Mouse (Mus musculus): Measurements from ENCODE around the gene Nos3. TPM values are rescaled to one million over a fixed set of nuclear protein-coding genes. Genes with fewer than 3 reads are reported as not detected.

Nos3 gene
- polyA plus RNA-seq, 1 experiment from 2014 or later, result 34.0 TPM

DNA sequence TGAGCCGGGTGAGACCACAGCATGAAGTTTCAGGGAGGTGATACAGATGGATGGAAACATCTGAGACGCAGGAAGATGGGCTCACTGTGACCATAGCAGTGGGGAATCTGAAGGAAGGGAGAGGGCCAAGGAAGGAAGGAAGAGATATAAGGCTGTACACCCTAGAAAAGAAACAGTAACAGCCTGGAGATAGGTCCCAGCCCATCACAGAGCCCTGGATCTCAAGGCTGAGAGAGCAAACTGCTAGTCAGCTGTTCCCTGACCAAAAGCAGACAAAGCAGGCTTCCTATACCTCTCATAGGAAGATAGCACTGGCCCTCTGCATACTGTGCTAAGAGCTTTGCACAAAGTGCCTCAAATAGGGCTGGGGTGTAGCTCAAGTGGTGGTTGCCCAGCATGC, 14.1 kb downstream of the Nos3 start:
- H3K4me2 ChIP-seq, result no peak overlapping the region
- no peak overlapping the region for H3K4me3 ChIP-seq
- H3K4me1 ChIP-seq, result peaks cover 39% of the 10 kb centered on the region
- H3K27me3 ChIP-seq (replicated peaks), result no peaks in the 10 kb centered on the region
- 63% methylated on average over 2 of the region's 2 CpGs for WGBS
- H3K36me3 ChIP-seq, result 0 out of 2 replicates have a peak, but pooled peaks cover 4% of the 10 kb centered on the region
- H3K9ac ChIP-seq, result no peak overlapping the region
- no peak overlapping the region for H3K27ac ChIP-seq (replicated peaks)
- H3K9me3 ChIP-seq, result no peaks in the 10 kb centered on the region
- ATAC-seq (ENCODE audit: extremely low read depth, insufficient number of reproducible peaks, low FRiP score, low TSS enrichment), result no peak

DNA sequence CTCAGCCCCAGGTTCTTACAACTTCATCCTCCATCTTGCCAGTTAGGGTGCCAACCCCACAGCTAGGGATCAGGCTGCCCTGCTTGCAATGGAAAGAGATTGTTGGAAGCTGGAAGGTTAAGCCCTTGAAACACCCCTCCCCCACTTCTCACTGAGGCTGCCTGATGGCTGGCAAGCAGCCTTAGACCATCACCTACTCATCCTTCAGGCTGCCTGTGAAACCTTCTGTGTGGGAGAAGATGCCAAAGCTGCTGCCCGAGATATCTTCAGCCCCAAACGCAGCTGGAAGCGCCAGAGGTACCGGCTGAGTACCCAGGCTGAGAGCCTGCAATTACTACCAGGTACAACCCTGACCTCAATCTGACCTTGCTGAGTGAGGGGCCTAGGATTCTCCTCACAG, 14.9 kb downstream of the Nos3 start:
- Histone ChIP-seq H3K36me3 (0 out of 2 replicates have a peak, but pooled peaks cover 4% of the 10 kb centered on the region), H3K27ac (replicated peaks) (no peak overlapping the region), H3K4me2 (no peak overlapping the region), H3K4me3 (no peak overlapping the region), H3K9me3 (no peaks in the 10 kb centered on the region), H3K4me1 (peaks cover 41% of the 10 kb centered on the region), H3K9ac (0 out of 2 replicates have a peak overlapping the region, but pooled peaks have one; percentile 25), H3K27me3 (replicated peaks) (no peaks in the 10 kb centered on the region)
- no peak for ATAC-seq (ENCODE audit: extremely low read depth, insufficient number of reproducible peaks, low FRiP score, low TSS enrichment)
- WGBS, result 57% methylated on average over 4 of the region's 4 CpGs

DNA sequence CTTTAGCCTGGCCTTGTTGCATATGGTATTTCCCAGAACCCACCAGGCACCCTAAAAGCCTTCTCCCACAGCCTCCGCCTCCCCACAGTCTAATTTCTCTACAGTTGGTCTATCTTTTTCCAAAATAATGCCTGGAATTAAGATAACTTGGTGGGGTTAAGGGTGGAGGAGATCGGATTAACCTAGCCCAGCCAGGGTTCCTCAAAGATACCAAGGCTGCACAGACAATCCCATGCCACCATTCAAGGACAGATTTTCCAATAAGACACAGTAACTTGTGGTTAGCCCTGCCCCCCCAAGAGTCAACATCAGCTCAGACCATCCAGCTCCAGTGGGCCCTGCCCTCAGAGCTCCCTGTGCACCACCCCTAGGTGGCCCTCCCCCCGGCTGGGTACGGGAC, 15.9 kb downstream of the Nos3 start:
- ATAC-seq (ENCODE audit: extremely low read depth, insufficient number of reproducible peaks, low FRiP score, low TSS enrichment), result no peak
- Histone ChIP-seq H3K9ac (no peak overlapping the region), H3K27me3 (replicated peaks) (peaks cover 4% of the 10 kb centered on the region), H3K4me3 (no peak overlapping the region), H3K9me3 (no peaks in the 10 kb centered on the region), H3K27ac (replicated peaks) (no peak overlapping the region), H3K4me2 (no peak overlapping the region), H3K36me3 (0 out of 2 replicates have a peak, but pooled peaks cover 4% of the 10 kb centered on the region), H3K4me1 (peaks cover 40% of the 10 kb centered on the region)
- 88% methylated on average over 4 of the region's 4 CpGs for WGBS

DNA sequence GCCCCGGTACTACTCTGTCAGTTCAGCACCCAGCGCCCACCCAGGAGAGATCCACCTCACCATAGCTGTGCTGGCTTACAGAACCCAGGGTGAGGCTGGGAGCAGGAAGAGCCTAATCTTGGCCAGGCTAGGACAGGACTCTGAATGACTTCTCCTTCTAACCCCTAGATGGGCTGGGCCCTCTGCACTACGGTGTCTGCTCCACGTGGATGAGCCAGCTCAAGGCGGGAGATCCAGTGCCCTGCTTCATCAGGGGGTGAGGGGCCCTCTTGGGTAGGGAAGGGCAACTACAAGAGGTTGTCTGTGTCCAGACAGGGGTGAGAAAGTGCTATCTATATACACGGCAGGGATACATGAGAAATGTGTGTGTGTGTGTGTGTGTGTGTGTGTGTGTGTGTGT, 16.9 kb downstream of the Nos3 start:
- 64% methylated on average over 6 of the region's 6 CpGs for WGBS
- Histone ChIP-seq H3K4me3 (no peak overlapping the region), H3K4me2 (no peak overlapping the region), H3K27me3 (replicated peaks) (peaks cover 14% of the 10 kb centered on the region), H3K27ac (replicated peaks) (no peak overlapping the region), H3K36me3 (0 out of 2 replicates have a peak, but pooled peaks cover 4% of the 10 kb centered on the region), H3K9ac (no peak overlapping the region), H3K4me1 (peaks cover 44% of the 10 kb centered on the region), H3K9me3 (no peaks in the 10 kb centered on the region)
- ATAC-seq (ENCODE audit: extremely low read depth, insufficient number of reproducible peaks, low FRiP score, low TSS enrichment), result no peak

DNA sequence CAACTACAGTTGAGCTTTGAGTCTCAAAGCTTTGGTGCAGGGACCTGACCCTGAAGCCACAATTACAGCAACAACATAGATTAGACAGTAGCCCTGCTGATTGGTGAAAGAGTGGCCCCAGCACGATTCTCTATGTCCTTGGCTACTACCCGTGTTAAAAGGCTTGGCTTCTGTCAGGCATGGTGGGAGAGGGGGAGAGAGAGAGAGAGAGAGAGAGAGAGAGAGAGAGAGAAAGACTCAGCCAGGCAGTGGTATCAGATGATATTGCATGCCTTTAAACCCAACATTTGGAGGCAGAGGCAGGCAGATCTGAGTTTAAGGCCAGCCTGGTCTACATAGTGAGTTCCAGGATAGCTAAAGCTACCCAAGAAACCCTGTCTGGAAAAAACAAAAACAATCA, 17.4 kb downstream of the Nos3 start:
- Histone ChIP-seq H3K9me3 (no peaks in the 10 kb centered on the region), H3K9ac (no peak overlapping the region), H3K27ac (replicated peaks) (no peak overlapping the region), H3K4me2 (no peak overlapping the region), H3K4me1 (peaks cover 48% of the 10 kb centered on the region), H3K27me3 (replicated peaks) (peaks cover 19% of the 10 kb centered on the region), H3K4me3 (no peak overlapping the region), H3K36me3 (0 out of 2 replicates have a peak, but pooled peaks cover 4% of the 10 kb centered on the region)
- WGBS, result 49% methylated on average over 2 of the region's 2 CpGs
- ATAC-seq (ENCODE audit: extremely low read depth, insufficient number of reproducible peaks, low FRiP score, low TSS enrichment), result no peak

DNA sequence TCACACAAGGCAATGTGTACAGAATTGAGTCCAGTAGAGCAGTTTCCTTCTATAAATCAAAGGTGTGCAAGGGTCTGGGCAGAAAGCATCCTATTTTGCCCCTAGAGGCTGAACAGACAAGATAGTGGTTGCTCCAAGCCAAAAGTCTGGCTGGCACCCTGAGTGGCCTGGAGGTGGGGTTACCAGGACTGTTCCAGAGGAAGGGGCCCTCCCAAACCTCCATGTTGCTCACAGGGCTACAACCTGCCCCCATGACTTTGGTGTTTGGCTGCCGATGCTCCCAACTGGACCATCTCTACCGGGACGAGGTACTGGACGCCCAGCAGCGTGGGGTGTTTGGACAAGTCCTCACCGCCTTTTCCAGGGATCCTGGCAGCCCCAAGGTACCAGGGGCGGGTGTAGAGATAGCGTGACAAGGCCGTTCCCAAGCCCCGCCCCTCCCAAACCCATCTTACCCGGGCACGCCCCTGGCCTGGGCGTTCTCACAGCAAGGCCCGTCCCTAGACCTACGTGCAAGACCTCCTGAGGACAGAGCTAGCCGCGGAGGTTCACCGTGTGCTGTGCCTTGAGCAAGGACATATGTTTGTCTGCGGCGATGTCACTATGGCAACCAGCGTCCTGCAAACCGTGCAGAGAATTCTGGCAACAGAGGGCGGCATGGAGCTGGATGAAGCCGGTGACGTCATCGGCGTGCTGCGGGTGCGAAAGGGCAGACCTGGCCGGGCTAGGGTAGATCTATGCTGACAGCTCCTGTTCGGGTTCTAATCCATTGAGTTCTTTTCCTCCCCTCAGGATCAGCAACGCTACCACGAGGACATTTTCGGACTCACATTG, 18.6 kb downstream of the Nos3 start:
- Histone ChIP-seq H3K9me3 (no peaks in the 10 kb centered on the region), H3K27me3 (replicated peaks) (peaks cover 30% of the 10 kb centered on the region), H3K9ac (peak overlapping the region; percentile 81), H3K36me3 (0 out of 2 replicates have a peak, but pooled peaks cover 4% of the 10 kb centered on the region), H3K27ac (replicated peaks) (peak overlapping the region; percentile 73), H3K4me3 (peak overlapping the region; percentile 56), H3K4me1 (peaks cover 61% of the 10 kb centered on the region), H3K4me2 (peak overlapping the region; percentile 76)
- 2% methylated on average over 34 of the region's 34 CpGs for WGBS
- peak; percentile 74 for ATAC-seq (ENCODE audit: extremely low read depth, insufficient number of reproducible peaks, low FRiP score, low TSS enrichment)

DNA sequence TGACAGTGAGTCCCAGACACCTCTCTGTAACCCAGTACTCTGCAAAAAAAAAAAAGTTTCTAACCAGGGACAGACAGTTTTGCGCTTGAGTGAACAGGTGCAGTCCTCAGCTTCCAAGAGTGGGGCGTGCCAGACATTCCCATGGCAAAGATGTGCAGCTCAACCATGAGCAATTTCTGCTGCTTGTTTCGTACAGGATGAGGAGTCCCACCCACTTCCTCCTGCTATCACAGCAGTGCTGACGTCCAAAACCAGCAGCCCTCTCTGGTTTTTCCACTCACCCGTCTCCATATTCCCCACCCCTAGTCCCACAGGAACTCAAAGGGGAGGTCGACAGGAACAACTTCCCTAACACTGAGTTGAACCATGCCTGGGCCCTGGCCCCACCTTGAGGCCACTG, 19.8 kb downstream of the Nos3 start:
- peaks cover 39% of the 10 kb centered on the region for H3K27me3 ChIP-seq (replicated peaks)
- H3K9me3 ChIP-seq, result no peaks in the 10 kb centered on the region
- peak overlapping the region; percentile 73 for H3K27ac ChIP-seq (replicated peaks)
- H3K4me3 ChIP-seq, result no peak overlapping the region
- peak overlapping the region; percentile 76; the same call in 1 of the 2 replicates for H3K4me2 ChIP-seq
- H3K36me3 ChIP-seq, result 0 out of 2 replicates have a peak, but pooled peaks cover 4% of the 10 kb centered on the region
- 45% methylated on average over 6 of the region's 6 CpGs for WGBS
- peaks cover 66% of the 10 kb centered on the region for H3K4me1 ChIP-seq
- peak overlapping the region; percentile 81; the same call in 1 of the 2 replicates for H3K9ac ChIP-seq
- no peak for ATAC-seq (ENCODE audit: extremely low read depth, insufficient number of reproducible peaks, low FRiP score, low TSS enrichment)

DNA sequence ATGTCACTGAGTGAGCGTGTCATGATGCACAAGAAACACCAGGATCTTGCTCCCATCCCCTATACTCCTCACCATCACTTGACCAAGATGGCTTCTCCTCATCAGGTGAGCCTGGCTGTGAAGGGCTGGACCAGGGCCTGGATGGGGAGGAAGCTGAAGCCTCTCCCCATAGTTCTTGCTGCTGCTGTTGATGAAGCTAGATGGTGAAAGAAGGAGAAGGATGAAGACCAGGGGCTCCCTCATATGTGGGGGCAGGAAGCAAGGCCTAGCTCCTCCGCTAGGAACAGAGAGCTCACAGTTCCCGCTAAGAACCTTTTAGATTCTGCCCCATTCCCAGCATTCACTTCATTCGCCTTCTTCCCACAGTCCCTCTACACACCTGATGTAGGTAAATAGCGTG, 20.8 kb downstream of the Nos3 start:
- H3K36me3 ChIP-seq, result 0 out of 2 replicates have a peak, but pooled peaks cover 4% of the 10 kb centered on the region
- ATAC-seq (ENCODE audit: extremely low read depth, insufficient number of reproducible peaks, low FRiP score, low TSS enrichment), result no peak
- H3K4me3 ChIP-seq, result no peak overlapping the region
- H3K9me3 ChIP-seq, result no peaks in the 10 kb centered on the region
- H3K9ac ChIP-seq, result no peak overlapping the region
- H3K27ac ChIP-seq (replicated peaks), result peak overlapping the region; percentile 73
- H3K27me3 ChIP-seq (replicated peaks), result peaks cover 43% of the 10 kb centered on the region
- H3K4me2 ChIP-seq, result no peak overlapping the region
- 71% methylated on average over 5 of the region's 5 CpGs for WGBS
- H3K4me1 ChIP-seq, result peaks cover 68% of the 10 kb centered on the region

DNA sequence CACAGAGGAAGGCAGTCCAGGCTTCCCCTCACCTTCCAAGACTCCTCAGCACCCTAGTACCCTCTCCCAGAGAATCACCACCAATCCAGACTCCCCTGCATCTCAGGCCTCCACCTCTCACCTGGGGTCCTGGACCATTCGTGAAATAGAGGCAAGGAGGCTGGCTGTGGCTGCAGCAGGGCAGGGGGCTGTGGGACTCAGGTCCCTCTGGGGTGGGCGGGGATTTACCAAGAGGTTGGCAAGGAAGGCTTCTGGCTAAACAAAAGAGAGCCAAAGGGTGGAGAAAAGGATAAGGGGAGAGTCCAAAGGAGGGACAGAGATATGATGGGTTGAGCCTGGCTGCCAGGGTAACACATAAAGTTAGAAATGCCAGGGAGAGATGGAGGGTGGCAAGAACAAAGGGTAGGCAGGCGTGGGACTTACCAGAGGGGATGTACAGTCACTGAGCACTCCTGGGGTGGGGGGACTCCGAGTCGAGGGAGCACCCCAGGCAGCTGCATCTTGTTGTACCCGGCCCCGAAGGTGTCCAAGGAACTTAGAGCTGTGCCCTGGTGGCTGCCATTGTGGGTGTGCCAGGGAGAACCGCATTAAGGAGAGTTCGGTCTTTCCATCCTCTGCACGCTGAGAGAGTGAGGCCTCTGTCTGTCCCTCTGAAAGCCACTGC, 21.4 kb downstream of the Nos3 start:
- H3K4me1 ChIP-seq, result peaks cover 68% of the 10 kb centered on the region
- peak overlapping the region; percentile 73 for H3K27ac ChIP-seq (replicated peaks)

DNA sequence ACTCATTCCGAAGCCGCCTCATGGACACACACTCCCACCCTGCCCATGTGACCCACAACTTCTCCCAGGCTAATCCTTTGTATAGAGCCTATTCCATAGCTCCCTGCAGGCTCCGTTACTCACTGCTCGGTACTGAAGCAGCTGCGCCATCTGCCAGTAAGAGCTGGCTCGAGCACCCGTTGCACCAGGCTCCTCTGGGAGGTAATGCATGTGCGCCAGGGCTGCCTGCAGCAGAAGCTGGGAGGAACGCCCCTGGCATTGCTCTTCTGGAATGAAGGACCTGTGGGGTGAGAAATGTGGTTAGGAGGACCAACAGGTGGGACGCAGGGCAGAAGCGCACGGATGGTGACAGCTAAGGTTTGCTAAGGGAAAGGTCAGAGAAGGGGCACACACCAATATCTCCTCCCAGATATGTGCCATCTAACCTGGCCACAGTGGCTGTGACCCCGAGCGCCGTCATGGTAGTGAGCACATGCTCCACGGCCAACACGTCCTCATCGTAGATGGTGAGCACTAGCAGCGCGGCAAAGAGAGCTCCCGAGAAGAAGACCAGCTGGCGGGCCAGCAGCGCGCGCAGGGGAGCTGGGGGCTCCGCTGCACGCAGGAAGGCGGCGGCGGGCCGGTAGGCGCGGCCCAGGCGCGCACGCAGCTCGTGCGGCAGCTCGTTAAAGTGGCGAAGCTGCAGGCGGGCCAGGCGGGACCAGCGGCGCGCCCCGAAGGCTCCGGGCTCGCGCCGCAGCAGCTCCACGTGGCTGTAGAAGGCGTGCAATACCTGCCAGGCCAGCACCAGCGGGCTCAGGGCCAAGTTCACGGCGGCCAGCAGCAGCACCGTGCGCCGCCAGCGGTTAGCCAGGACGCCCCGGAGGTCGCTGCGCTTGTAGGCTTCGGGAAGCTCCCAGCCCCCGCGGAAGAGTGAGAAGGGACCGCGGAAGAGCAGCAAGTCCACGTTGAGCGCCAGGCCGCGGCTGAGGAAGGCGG, 22.9 kb downstream of the Nos3 start:
- Histone ChIP-seq H3K9ac (peak overlapping the region; percentile 83), H3K4me3 (peak overlapping the region; percentile 57), H3K27ac (replicated peaks) (peak overlapping the region; percentile 73), H3K4me1 (peaks cover 68% of the 10 kb centered on the region), H3K4me2 (peak overlapping the region; percentile 94), H3K9me3 (no peaks in the 10 kb centered on the region), H3K27me3 (replicated peaks) (peaks cover 43% of the 10 kb centered on the region), H3K36me3 (no peaks in the 10 kb centered on the region)
- 1% methylated on average over 72 of the region's 73 CpGs for WGBS
- ATAC-seq (ENCODE audit: extremely low read depth, insufficient number of reproducible peaks, low FRiP score, low TSS enrichment), result 0 out of 2 replicates have a peak, but pooled peaks have one; percentile 3

More for the DNA sequence above, 21.4 kb downstream of the Nos3 start:
- WGBS, result 81% methylated on average over 10 of the region's 10 CpGs
- H3K4me3 ChIP-seq, result no peak overlapping the region
- H3K9ac ChIP-seq, result peak overlapping the region; percentile 40; the same call in 1 of the 2 replicates
- no peak for ATAC-seq (ENCODE audit: extremely low read depth, insufficient number of reproducible peaks, low FRiP score, low TSS enrichment)
- no peak overlapping the region for H3K4me2 ChIP-seq
- peaks cover 43% of the 10 kb centered on the region for H3K27me3 ChIP-seq (replicated peaks)
- no peaks in the 10 kb centered on the region for H3K9me3 ChIP-seq
- H3K36me3 ChIP-seq, result no peaks in the 10 kb centered on the region

Measured in heart, embryonic 13.5 days (tissue).